Mouse (Mus musculus) small intestine, adult 2 months (tissue): ENCODE data around the gene Pla2g6.

Experiments used
- CTCF ChIP-seq: fragments of 200-500 bp; IDR thresholded peaks from 2 replicates; pipeline ENCODE4 v1.5.1; 2012; ENCODE audit warnings: low read depth, mild to moderate bottlenecking, control low read depth, inconsistent platforms, low read length, moderate library complexity, mixed read lengths; ENCODE audit not compliant: insufficient replicate concordance, insufficient read length; ENCODE audit errors: extremely low read depth
- POLR2A ChIP-seq: fragments of 200-500 bp; IDR thresholded peaks from 2 replicates; pipeline ENCODE4 v1.6.1; 2012; ENCODE audit warnings: low read depth, mild to moderate bottlenecking, control low read depth, inconsistent platforms, low read length, moderate library complexity

- TF ChIP-seq CTCF = no peak
- no peak for TF ChIP-seq POLR2A
Measured at GRCm38 (mm10) chr15:79322991-79323790, 5.0 kb downstream of the Pla2g6 start.
